Mouse (Mus musculus): ENCODE data around the gene Slc35d1. TPM values are rescaled to one million over a fixed set of nuclear protein-coding genes. Genes with fewer than 3 reads are reported as not detected.

Slc35d1 gene
- total RNA-seq, 2 experiments from 2014 or later = 4.4 to 4.7 TPM

Other genes with a start within 250 kb of the Slc35d1 start
- under 1 TPM in 1 of 2 experiments, not detected in 1; 0.36 TPM for gene Tctex1d1, start 236.6 kb downstream of the Slc35d1 start, total RNA-seq (2021)
- gene Insl5, start 188.3 kb downstream of the Slc35d1 start, total RNA-seq (2021) = not detected
- 10 to 100 TPM; 15.6 to 20.1 TPM for gene Mier1, start 100.8 kb downstream of the Slc35d1 start, total RNA-seq (2021)
- gene Wdr78, start 100.6 kb downstream of the Slc35d1 start, total RNA-seq (2021) = under 1 TPM; 0.44 to 0.87 TPM
- not detected for gene 4921539E11Rik, start 75.7 kb upstream of the Slc35d1 start, total RNA-seq (2021)
- gene Oma1, start 98.6 kb upstream of the Slc35d1 start, total RNA-seq (2021) = 10 to 100 TPM; 24.1 to 24.2 TPM

Measured in gastrocnemius, postnatal 36 days (tissue).